Mouse (Mus musculus) heart, adult 8-10 months (tissue): Measurements from ENCODE around the gene Ube2e2. TPM values are rescaled to one million over a fixed set of nuclear protein-coding genes. Genes with fewer than 3 reads are reported as not detected.

Experiments
- DNase-seq: peaks from one replicate; pipeline ENCODE4 v3.0.0; 2022; ENCODE audit warnings: low spot score
- total RNA-seq, 4 experiments: library from RNA; stranded (reverse); gene quantifications; 2 replicates each; pipeline ENCODE4 v1.2.4; 2022

The Ube2e2 gene
- total RNA-seq, result 10 to 100 TPM; 14.6 to 21.6 (median 19.7) TPM

GRCm38 (mm10) chr14:18893947-18894445 lies at the start of gene Ube2e2:
TSS of gene Ube2e2 (minus strand) at chr14:18894267.
- DNase-seq, result no peak

- no peak for DNase-seq
Observed at GRCm38 (mm10) chr14:18940068-18940467, 46.0 kb upstream of the Ube2e2 start.

- no peak for DNase-seq
Observed at GRCm38 (mm10) chr14:18903553-18903952, 9.5 kb upstream of the Ube2e2 start.

GRCm38 (mm10) chr14:18893121-18893946 lies 733 bp downstream of the Ube2e2 start:
- peak; percentile 87 for DNase-seq

- DNase-seq, result peak; percentile 6
Observed at GRCm38 (mm10) chr14:18889571-18889970, 4.5 kb downstream of the Ube2e2 start.

- DNase-seq, result no peak
Observed at GRCm38 (mm10) chr14:18882493-18882892, 11.6 kb downstream of the Ube2e2 start.

- peak; percentile 10 for DNase-seq
Observed at GRCm38 (mm10) chr14:18870716-18871115, 23.4 kb downstream of the Ube2e2 start.

- no peak for DNase-seq
Observed at GRCm38 (mm10) chr14:18828661-18829060, 65.4 kb downstream of the Ube2e2 start.

- DNase-seq, result no peak
Observed at GRCm38 (mm10) chr14:18826753-18827152, 67.3 kb downstream of the Ube2e2 start.

GRCm38 (mm10) chr14:18820713-18821112 lies 73.4 kb downstream of the Ube2e2 start:
- no peak for DNase-seq

- no peak for DNase-seq
Observed at GRCm38 (mm10) chr14:18796857-18797256, 97.2 kb downstream of the Ube2e2 start.

- no peak for DNase-seq
Observed at GRCm38 (mm10) chr14:18795787-18796186, 98.3 kb downstream of the Ube2e2 start.

GRCm38 (mm10) chr14:18778993-18779675 lies 114.9 kb downstream of the Ube2e2 start:
- DNase-seq, result no peak

- DNase-seq, result no peak
Observed at GRCm38 (mm10) chr14:18778241-18778640, 115.8 kb downstream of the Ube2e2 start.

- no peak for DNase-seq
Observed at GRCm38 (mm10) chr14:18776132-18776531, 117.9 kb downstream of the Ube2e2 start.

- DNase-seq, result no peak
Observed at GRCm38 (mm10) chr14:18773724-18774123, 120.3 kb downstream of the Ube2e2 start.

- no peak for DNase-seq
Observed at GRCm38 (mm10) chr14:18759601-18760356, 134.3 kb downstream of the Ube2e2 start.

- no peak for DNase-seq
Observed at GRCm38 (mm10) chr14:18758595-18759532, 135.2 kb downstream of the Ube2e2 start.

GRCm38 (mm10) chr14:18758003-18758402 lies 136.1 kb downstream of the Ube2e2 start:
- DNase-seq, result no peak

- DNase-seq, result no peak
Observed at GRCm38 (mm10) chr14:18755410-18755809, 138.7 kb downstream of the Ube2e2 start.

- no peak for DNase-seq
Observed at GRCm38 (mm10) chr14:18754595-18754994, 139.5 kb downstream of the Ube2e2 start.
